Mouse (Mus musculus) G1E (cell line): ENCODE measurements around the gene Akap12. TPM values are rescaled to one million over a fixed set of nuclear protein-coding genes. Genes with fewer than 3 reads are reported as not detected.

Experiments used
- ATAC-seq: 2 replicates; pipeline ENCODE4 v1.8.0; 2016; ENCODE audit warnings: mild to moderate bottlenecking; ENCODE audit not compliant: insufficient number of reproducible peaks, poor library complexity, low FRiP score, severe bottlenecking; ENCODE audit errors: extremely low read depth
- DNase-seq: peaks from one replicate; pipeline ENCODE4 v3.0.0; 2012; ENCODE audit warnings: low spot score
- H3K27me3 ChIP-seq: 2 replicates; pipeline ENCODE4 v1.6.1; 2012; ENCODE audit warnings: mild to moderate bottlenecking, low read length, inconsistent platforms; ENCODE audit not compliant: insufficient read depth
- H3K36me3 ChIP-seq: replicated peaks from 2 replicates; pipeline ENCODE3; 2012; ENCODE audit warnings: mild to moderate bottlenecking, inconsistent platforms
- H3K4me1 ChIP-seq: 2 replicates; pipeline ENCODE4 v1.6.1; 2012; ENCODE audit warnings: low read depth, low read length, inconsistent platforms, mixed read lengths; ENCODE audit not compliant: insufficient read depth
- H3K4me3 ChIP-seq: 2 replicates; pipeline ENCODE4 v1.5.1; 2012; ENCODE audit warnings: low read depth, mild to moderate bottlenecking, inconsistent platforms, low read length, moderate library complexity, mixed read lengths
- H3K9me3 ChIP-seq: replicated peaks from 2 replicates; pipeline ENCODE4 v1.6.1; 2012; ENCODE audit warnings: inconsistent platforms
- CTCF ChIP-seq: IDR thresholded peaks from 2 replicates; pipeline ENCODE4 v1.5.1; 2012; ENCODE audit warnings: low read depth, low read length, inconsistent platforms, mixed read lengths
- GATA1 ChIP-seq: IDR thresholded peaks from 2 replicates; pipeline ENCODE4 v1.6.1; 2012; ENCODE audit warnings: borderline replicate concordance, low read length, inconsistent platforms, mixed read lengths
- GATA2 ChIP-seq: IDR thresholded peaks from 2 replicates; pipeline ENCODE4 v1.6.1; 2012; ENCODE audit warnings: low read depth, low read length, inconsistent platforms, borderline replicate concordance
- POLR2AphosphoS5 ChIP-seq: IDR thresholded peaks from 2 replicates; pipeline ENCODE4 v1.6.1; 2012; ENCODE audit warnings: low read depth, low read length, inconsistent platforms; ENCODE audit not compliant: insufficient replicate concordance
- TAL1 ChIP-seq: conservative IDR thresholded peaks from 2 replicates; pipeline ENCODE4 v1.6.1; 2012; ENCODE audit warnings: low read depth, low read length, inconsistent platforms, mixed read lengths
- polyA plus RNA-seq: library from polyadenylated mRNA; stranded (reverse); fragments of >175 nt; gene quantifications from 2 replicates; pipeline ENCODE4 v1.2.3, GENCODE M21; 2012
- total RNA-seq, 2 experiments: library from RNA; stranded (forward) in 1 of 2; stranded (reverse) in 1 of 2; fragments of 200-1000 nt in 1 of 2; fragments of >200 nt in 1 of 2; fragmentation: Nextera tagmentation in 1 of 2; gene quantifications; 2 replicates each; pipeline ENCODE4 v1.2.3; 2014 to 2017

The Akap12 gene
- total and polyA plus RNA-seq, 3 experiments, result 0.11 TPM; not detected in 2

DNA sequence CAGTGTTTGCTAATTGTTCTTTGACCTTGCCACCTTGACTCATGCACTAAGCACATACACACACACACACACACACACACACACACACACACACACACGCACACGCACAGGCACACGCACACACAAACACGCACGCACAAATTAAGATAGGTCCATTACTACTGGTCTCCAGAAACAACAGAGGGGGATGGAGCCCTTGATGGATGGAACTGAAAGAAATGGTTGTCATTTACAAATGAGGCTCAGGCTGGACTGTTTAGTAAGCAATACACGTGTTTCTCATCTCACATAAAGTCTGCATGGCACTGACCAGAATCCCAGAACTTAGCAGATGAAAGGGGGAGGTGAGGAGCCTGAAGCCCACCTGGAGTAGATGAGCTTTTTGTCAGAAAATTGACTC is 24.4 kb downstream of the Akap12 start:
- no peak for DNase-seq
- Histone ChIP-seq H3K4me1 (no peaks in the 10 kb centered on the region), H3K9me3 (no peaks in the 10 kb centered on the region), H3K27me3 (peaks cover 6% of the 10 kb centered on the region; the same call in 1 of the 2 replicates), H3K4me3 (no peak overlapping the region), H3K36me3 (no peaks in the 10 kb centered on the region)
- TF ChIP-seq CTCF (no peak), POLR2AphosphoS5 (no peak), GATA2 (no peak), GATA1 (no peak), TAL1 (no peak)
- no peak for ATAC-seq

GRCm38 (mm10) chr10:4293418-4293817 is 27.2 kb downstream of the Akap12 start:
- Histone ChIP-seq H3K36me3 (no peaks in the 10 kb centered on the region), H3K9me3 (no peaks in the 10 kb centered on the region), H3K4me1 (no peaks in the 10 kb centered on the region), H3K27me3 (0 out of 2 replicates have a peak, but pooled peaks cover 3% of the 10 kb centered on the region), H3K4me3 (no peak overlapping the region)
- ATAC-seq, result no peak
- DNase-seq, result no peak
- TF ChIP-seq GATA2, result no peak
- no peak for TF ChIP-seq GATA1
- TF ChIP-seq TAL1, result no peak
- TF ChIP-seq CTCF, result no peak
- TF ChIP-seq POLR2AphosphoS5, result no peak

GRCm38 (mm10) chr10:4303558-4303957 is 37.4 kb downstream of the Akap12 start:
- no peak overlapping the region for H3K4me3 ChIP-seq
- DNase-seq, result no peak

GRCm38 (mm10) chr10:4323885-4324284 is 57.7 kb downstream of the Akap12 start:
- ATAC-seq, result no peak
- no peaks in the 10 kb centered on the region for H3K27me3 ChIP-seq
- no peak for TF ChIP-seq GATA2
- TF ChIP-seq TAL1, result no peak
- no peak for TF ChIP-seq CTCF
- TF ChIP-seq GATA1, result no peak
- TF ChIP-seq POLR2AphosphoS5, result no peak
- no peaks in the 10 kb centered on the region for H3K4me1 ChIP-seq
- H3K36me3 ChIP-seq, result no peaks in the 10 kb centered on the region
- H3K4me3 ChIP-seq, result no peak overlapping the region
- DNase-seq, result no peak
- H3K9me3 ChIP-seq, result no peaks in the 10 kb centered on the region

More at GRCm38 (mm10) chr10:4303558-4303957, 37.4 kb downstream of the Akap12 start:
- Histone ChIP-seq H3K36me3 (no peaks in the 10 kb centered on the region), H3K4me1 (no peaks in the 10 kb centered on the region), H3K9me3 (no peaks in the 10 kb centered on the region), H3K27me3 (no peaks in the 10 kb centered on the region)
- TF ChIP-seq TAL1 (no peak), GATA1 (no peak), POLR2AphosphoS5 (no peak), GATA2 (no peak), CTCF (no peak)
- ATAC-seq, result no peak

DNA sequence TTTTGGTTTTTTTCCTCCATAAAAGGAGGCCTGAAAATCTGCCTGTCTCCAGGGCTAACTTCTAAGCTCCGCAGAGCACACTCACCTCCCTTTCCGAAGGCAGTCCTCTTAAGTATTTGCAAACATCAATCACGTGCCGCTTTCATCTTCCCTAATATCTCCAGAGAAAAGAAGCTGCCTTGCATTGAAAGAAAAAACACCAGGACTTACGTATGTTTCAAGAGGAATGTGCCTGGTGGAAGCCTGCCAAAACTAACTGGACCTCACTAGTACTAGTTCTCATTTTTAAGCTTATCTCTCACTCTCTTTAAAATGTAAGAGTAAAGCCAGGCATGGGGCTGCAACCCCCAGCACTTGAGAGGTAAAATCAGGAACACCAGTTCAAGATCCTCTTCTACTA is 59.4 kb downstream of the Akap12 start:
- TF ChIP-seq TAL1 (no peak), GATA2 (no peak), CTCF (no peak), POLR2AphosphoS5 (no peak), GATA1 (no peak)
- Histone ChIP-seq H3K4me1 (no peaks in the 10 kb centered on the region), H3K27me3 (no peaks in the 10 kb centered on the region), H3K36me3 (no peaks in the 10 kb centered on the region), H3K4me3 (no peak overlapping the region), H3K9me3 (no peaks in the 10 kb centered on the region)
- DNase-seq (no peak), ATAC-seq (no peak)

DNA sequence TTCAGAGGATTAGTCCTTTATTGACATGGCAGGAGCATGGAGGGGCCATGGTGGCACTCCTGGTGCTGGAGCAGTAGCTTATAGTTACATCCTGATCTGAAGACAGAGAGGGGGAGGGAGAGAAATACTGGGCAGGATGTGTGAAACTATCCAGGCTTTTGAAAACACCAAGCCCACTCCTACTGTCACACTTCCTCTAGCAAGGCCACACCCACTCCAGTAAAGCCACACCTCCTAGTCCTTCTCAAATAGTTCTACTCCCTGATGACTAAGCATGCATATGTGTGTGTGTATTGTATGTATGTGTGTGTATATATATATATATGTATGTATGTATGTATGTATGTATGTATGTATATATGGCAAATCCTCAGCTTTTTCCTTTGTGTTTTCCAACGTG is 61.5 kb downstream of the Akap12 start:
- Histone ChIP-seq H3K4me3 (no peak overlapping the region), H3K9me3 (no peaks in the 10 kb centered on the region), H3K4me1 (no peaks in the 10 kb centered on the region), H3K36me3 (no peaks in the 10 kb centered on the region), H3K27me3 (no peaks in the 10 kb centered on the region)
- TF ChIP-seq GATA1, result no peak
- TF ChIP-seq CTCF, result no peak
- TF ChIP-seq TAL1, result no peak
- TF ChIP-seq POLR2AphosphoS5, result no peak
- no peak for TF ChIP-seq GATA2
- DNase-seq (no peak), ATAC-seq (no peak)
